Mouse (Mus musculus) layer of hippocampus, postnatal 25 days (tissue): Measurements from ENCODE around the gene Stxbp6. TPM values are rescaled to one million over a fixed set of nuclear protein-coding genes. Genes with fewer than 3 reads are reported as not detected.
A peak's percentile ranks its signal among the peaks of the same experiment; 100 is the strongest.

Experiments
- DNase-seq, 2 experiments: peaks; one replicate each; pipeline ENCODE4 v3.0.0; 2022; ENCODE audit warnings: mixed read lengths in 2 of 2, low spot score in 1 of 2; ENCODE audit errors: extremely low spot score in 1 of 2
- total RNA-seq, 2 experiments: library from RNA; stranded (reverse); gene quantifications; 2 replicates each; pipeline ENCODE4 v1.2.3; 2021

The Stxbp6 gene
- total RNA-seq, 2 experiments from 2014 or later, result 73.5 to 78.3 TPM

- DNase-seq, result no peak
Observed at GRCm38 (mm10) chr12:45001996-45002395, 72.5 kb downstream of the Stxbp6 start.

- DNase-seq, result no peak
Observed at GRCm38 (mm10) chr12:44997422-44997821, 77.1 kb downstream of the Stxbp6 start.

GRCm38 (mm10) chr12:44996897-44997296 is 77.6 kb downstream of the Stxbp6 start:
- no peak for DNase-seq

- no peak for DNase-seq
Observed at GRCm38 (mm10) chr12:44996274-44996673, 78.2 kb downstream of the Stxbp6 start.

- DNase-seq, result peak in 1 of 2 experiments; percentile 28
Observed at GRCm38 (mm10) chr12:44993391-44993790, 81.1 kb downstream of the Stxbp6 start.

- DNase-seq, result no peak
Observed at GRCm38 (mm10) chr12:44992847-44993246, 81.7 kb downstream of the Stxbp6 start.

GRCm38 (mm10) chr12:44990379-44990778 is 84.1 kb downstream of the Stxbp6 start:
- DNase-seq, result no peak

- DNase-seq, result no peak
Observed at GRCm38 (mm10) chr12:44989011-44989410, 85.5 kb downstream of the Stxbp6 start.

GRCm38 (mm10) chr12:44987762-44988161 is 86.7 kb downstream of the Stxbp6 start:
- no peak for DNase-seq

- DNase-seq, result no peak
Observed at GRCm38 (mm10) chr12:44979316-44979848, 95.1 kb downstream of the Stxbp6 start.

GRCm38 (mm10) chr12:44975266-44975665 is 99.2 kb downstream of the Stxbp6 start:
- DNase-seq, result no peak

GRCm38 (mm10) chr12:44971477-44971876 is 103.0 kb downstream of the Stxbp6 start:
- no peak for DNase-seq

GRCm38 (mm10) chr12:44967448-44967847 is 107.1 kb downstream of the Stxbp6 start:
- no peak for DNase-seq

GRCm38 (mm10) chr12:44957474-44957873 is 117.0 kb downstream of the Stxbp6 start:
- no peak for DNase-seq

GRCm38 (mm10) chr12:44953121-44953520 is 121.4 kb downstream of the Stxbp6 start:
- DNase-seq, result no peak

GRCm38 (mm10) chr12:44952072-44952471 is 122.4 kb downstream of the Stxbp6 start:
- no peak for DNase-seq

- DNase-seq, result no peak
Observed at GRCm38 (mm10) chr12:44950559-44950958, 124.0 kb downstream of the Stxbp6 start.

GRCm38 (mm10) chr12:44947823-44948222 is 126.7 kb downstream of the Stxbp6 start:
- DNase-seq, result no peak

GRCm38 (mm10) chr12:44940325-44940724 is 134.2 kb downstream of the Stxbp6 start:
- no peak for DNase-seq

GRCm38 (mm10) chr12:44939106-44939505 is 135.4 kb downstream of the Stxbp6 start:
- no peak for DNase-seq

GRCm38 (mm10) chr12:44932954-44933353 is 141.6 kb downstream of the Stxbp6 start:
- DNase-seq, result no peak

GRCm38 (mm10) chr12:44931716-44932115 is 142.8 kb downstream of the Stxbp6 start:
- no peak for DNase-seq

GRCm38 (mm10) chr12:44928456-44928855 is 146.1 kb downstream of the Stxbp6 start:
- DNase-seq, result no peak
